8 mouse cellular contexts compared by ENCODE assay signal in genomic region chr4:120952163-120952562, GRCm38 (mm10). TPM values are rescaled to one million over a fixed set of nuclear protein-coding genes. Genes with fewer than 3 reads are reported as not detected.
DNase-seq lines count a peak whose midpoint lies in the region; ATAC-seq lines count a peak whose summit lies in the region.

No protein-coding gene starts in this region.

- H3K79me2 ChIP-seq in macrophage (ENCODE audit: inconsistent target): no peaks in the 10 kb centered on the region

- H3K27me3 ChIP-seq in neural tube, embryonic 11.5 days (ENCODE audit: control insufficient read depth, insufficient read depth, low read length): no peaks in the 10 kb centered on the region
- no peaks in the 10 kb centered on the region for H3K27me3 ChIP-seq in embryonic facial prominence, embryonic 11.5 days (ENCODE audit: control insufficient read depth, insufficient read depth, low read length)
- H3K27me3 ChIP-seq in hindbrain, embryonic 13.5 days: no peaks in the 10 kb centered on the region

- H3K4me1 ChIP-seq in neural tube, embryonic 11.5 days (ENCODE audit: control insufficient read depth, insufficient read depth, low read length): 0 out of 2 replicates have a peak, but pooled peaks cover 7% of the 10 kb centered on the region
- H3K4me1 ChIP-seq in embryonic facial prominence, embryonic 11.5 days (ENCODE audit: control insufficient read depth, insufficient read depth, low read length): no peaks in the 10 kb centered on the region
- peaks cover 16% of the 10 kb centered on the region for H3K4me1 ChIP-seq in hindbrain, embryonic 13.5 days (replicated peaks)

- WGBS in neural tube, embryonic 11.5 days: 57% methylated on average over 6 of the region's 6 CpGs
- WGBS in embryonic facial prominence, embryonic 11.5 days: 45% methylated on average over 6 of the region's 6 CpGs
- 58% methylated on average over 6 of the region's 6 CpGs for WGBS in hindbrain, embryonic 13.5 days
- 15% methylated on average over 6 of the region's 6 CpGs for WGBS in macrophage (ENCODE audit: missing documents)

- H3K36me3 ChIP-seq in neural tube, embryonic 11.5 days (ENCODE audit: control insufficient read depth, insufficient read depth, low read length): no peaks in the 10 kb centered on the region
- no peaks in the 10 kb centered on the region for H3K36me3 ChIP-seq in embryonic facial prominence, embryonic 11.5 days (replicated peaks; ENCODE audit: control insufficient read depth, insufficient read depth, low read depth, low read length)
- peaks cover 4% of the 10 kb centered on the region for H3K36me3 ChIP-seq in hindbrain, embryonic 13.5 days
- no peaks in the 10 kb centered on the region for H3K36me3 ChIP-seq in macrophage (ENCODE audit: inconsistent target)

- no peaks in the 10 kb centered on the region for H3K9me3 ChIP-seq in neural tube, embryonic 11.5 days (ENCODE audit: control insufficient read depth, low read length)
- H3K9me3 ChIP-seq in embryonic facial prominence, embryonic 11.5 days (replicated peaks; ENCODE audit: control insufficient read depth, low read length): no peaks in the 10 kb centered on the region
- H3K9me3 ChIP-seq in hindbrain, embryonic 13.5 days: no peaks in the 10 kb centered on the region

- peak overlapping the region; percentile 77 for H3K4me2 ChIP-seq in neural tube, embryonic 11.5 days (ENCODE audit: low read depth)
- peak overlapping the region; percentile 47 for H3K4me2 ChIP-seq in embryonic facial prominence, embryonic 11.5 days (ENCODE audit: low read depth, low read length)
- peak overlapping the region; percentile 67 for H3K4me2 ChIP-seq in hindbrain, embryonic 13.5 days

- no peak overlapping the region; the same call in 1 of the 2 replicates for H3K27ac ChIP-seq in neural tube, embryonic 11.5 days (ENCODE audit: low read depth, low read length)
- H3K27ac ChIP-seq in embryonic facial prominence, embryonic 11.5 days (replicated peaks; ENCODE audit: low read depth, low read length): peak overlapping the region; percentile 83; the same call in 1 of the 2 replicates
- peak overlapping the region; percentile 87 for H3K27ac ChIP-seq in hindbrain, embryonic 13.5 days
- peak overlapping the region; percentile 72 for H3K27ac ChIP-seq in macrophage

- ATAC-seq in neural tube, embryonic 11.5 days (ENCODE audit: insufficient read depth, low FRiP score, low TSS enrichment): no peak
- no peak for ATAC-seq in embryonic facial prominence, embryonic 11.5 days (replicated peaks; ENCODE audit: insufficient number of reproducible peaks, low FRiP score, low TSS enrichment, low read depth)
- ATAC-seq in hindbrain, embryonic 13.5 days (ENCODE audit: low FRiP score): no peak
- no peak for ATAC-seq in frontal cortex, adult (ENCODE audit: low TSS enrichment)

- H3K4me3 ChIP-seq in neural tube, embryonic 11.5 days (ENCODE audit: low read depth, low read length): peak overlapping the region; percentile 76
- H3K4me3 ChIP-seq in embryonic facial prominence, embryonic 11.5 days (ENCODE audit: low read depth, low read length): peak overlapping the region; percentile 76
- peak overlapping the region; percentile 79 for H3K4me3 ChIP-seq in hindbrain, embryonic 13.5 days
- H3K4me3 ChIP-seq in macrophage (ENCODE audit: inconsistent target): peak overlapping the region; percentile 46

- peak overlapping the region; percentile 89 for H3K9ac ChIP-seq in neural tube, embryonic 11.5 days (ENCODE audit: low read length)
- H3K9ac ChIP-seq in embryonic facial prominence, embryonic 11.5 days (replicated peaks; ENCODE audit: low read length): peak overlapping the region; percentile 88
- peak overlapping the region; percentile 85 for H3K9ac ChIP-seq in hindbrain, embryonic 13.5 days

- DNase-seq in neural tube, embryonic 11.5 days (ENCODE audit: low spot score): no peak
- no peak for DNase-seq in neural tube, embryonic 10.5 days (ENCODE audit: extremely low spot score, low spot score)
- DNase-seq in embryonic facial prominence, embryonic 11.5 days (ENCODE audit: low spot score): no peak
- DNase-seq in natural killer cell, adult 2 months (ENCODE audit: low spot score in 2 of 2): no peak
- no peak for DNase-seq in right cerebral cortex, postnatal 36 days (ENCODE audit: low spot score in 2 of 2)

RNA-seq across cellular contexts. Expression of gene Zfp69, which starts 0.7 kb away (rescaled TPM):
- polyA plus RNA-seq in neural tube, embryonic 11.5 days (2014; fragmentation: Nextera tagmentation; extraction: Ambion mirVana): 9.3 and 9.7 TPM in 2 replicates
- polyA plus RNA-seq in embryonic facial prominence, embryonic 11.5 days (2014; fragmentation: Nextera tagmentation; extraction: Ambion mirVana): 9.9 TPM in 2 replicates
- polyA plus RNA-seq in hindbrain, embryonic 13.5 days (2015; fragmentation: Nextera tagmentation; extraction: Ambion mirVana): 9.1 and 9.8 TPM in 2 replicates
- total RNA-seq in macrophage (2018; cell fraction: chromatin; rRNA removed): 10 to 100 TPM in 2 of 26 experiments, 1 to 10 TPM in 23, under 1 TPM in 1; 0.50 to 18.3 (median 3.5) TPM
- total RNA-seq in macrophage (2018; cell fraction: cytosol; rRNA removed): under 1 TPM in 25 of 26 experiments, not detected in 1; 0.10 to 0.90 (median 0.40) TPM
- total RNA-seq in macrophage (2018; cell fraction: nucleus; rRNA removed): 1 to 10 TPM in 24 of 26 experiments, under 1 TPM in 2; 0.32 to 9.3 (median 2.2) TPM
- 0.46 to 0.93 TPM (median 0.59 TPM) in 3 replicates for polyA plus RNA-seq in macrophage (2018)

RNA-seq across cellular contexts. Expression of gene Exo5, which starts 27.3 kb away (rescaled TPM):
- 32.3 and 32.8 TPM in 2 replicates for polyA plus RNA-seq in neural tube, embryonic 11.5 days (2014; fragmentation: Nextera tagmentation; extraction: Ambion mirVana)
- 34.6 and 37.4 TPM in 2 replicates for polyA plus RNA-seq in embryonic facial prominence, embryonic 11.5 days (2014; fragmentation: Nextera tagmentation; extraction: Ambion mirVana)
- polyA plus RNA-seq in hindbrain, embryonic 13.5 days (2015; fragmentation: Nextera tagmentation; extraction: Ambion mirVana): 38.3 and 42.6 TPM in 2 replicates
- 10 to 100 TPM in 16 of 26 experiments, 1 to 10 TPM in 10; 1.6 to 23.9 (median 11.9) TPM for total RNA-seq in macrophage (2018; cell fraction: chromatin; rRNA removed)
- 10 to 100 TPM in 24 of 26 experiments, 1 to 10 TPM in 2; 8.6 to 22.3 (median 17.0) TPM for total RNA-seq in macrophage (2018; cell fraction: cytosol; rRNA removed)
- 10 to 100 TPM in 22 of 26 experiments, 1 to 10 TPM in 4; 5.7 to 39.9 (median 15.4) TPM for total RNA-seq in macrophage (2018; cell fraction: nucleus; rRNA removed)
- 14.3 to 16.1 TPM (median 15.1 TPM) in 3 replicates for polyA plus RNA-seq in macrophage (2018)
